Mouse (Mus musculus): ENCODE measurements around the gene Nrxn1.

DNA sequence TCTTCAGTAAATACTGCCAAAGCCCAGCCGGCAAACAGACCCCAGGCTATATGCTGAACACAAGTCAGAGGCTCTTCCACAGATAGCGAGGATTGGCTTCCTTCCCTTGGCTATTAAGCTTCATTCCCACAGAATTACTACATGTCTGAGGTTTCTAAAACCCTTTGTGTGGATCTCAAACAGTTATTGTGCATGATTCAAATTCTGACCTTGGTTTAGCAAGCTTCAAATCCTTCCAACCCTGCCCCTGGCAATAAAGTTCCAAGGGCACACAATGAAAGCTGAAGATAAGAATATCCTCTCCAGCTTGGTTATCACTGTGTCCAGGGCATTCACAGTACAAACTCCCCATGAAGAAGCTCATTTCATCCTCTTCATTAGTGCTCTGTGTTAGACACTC is 416.2 kb downstream of the Nrxn1 start:
- TF ChIP-seq CTCF (IDR thresholded peaks at IDR 0.05; ENCODE audit: low read depth, low read length) (no peak), TAL1 (conservative IDR thresholded peaks at IDR 0.05; ENCODE audit: low read depth, low read length) (no peak), GATA2 (IDR thresholded peaks at IDR 0.05; ENCODE audit: borderline replicate concordance, low read depth, low read length) (no peak), GATA1 (IDR thresholded peaks at IDR 0.05; ENCODE audit: borderline replicate concordance, low read length) (no peak), POLR2AphosphoS5 (IDR thresholded peaks at IDR 0.05; ENCODE audit: insufficient replicate concordance, low read depth, low read length) (no peak)

Measured in G1E (cell line).